Mouse (Mus musculus) forebrain, embryonic 16.5 days (tissue): ENCODE data around the gene Dynlt3. TPM values are rescaled to one million over a fixed set of nuclear protein-coding genes. Genes with fewer than 3 reads are reported as not detected.

Experiments
- polyA plus RNA-seq: library from polyadenylated mRNA; unstranded; fragments of >200 nt; fragmentation: Nextera tagmentation; extraction: Ambion mirVana; gene quantifications from 2 replicates; pipeline ENCODE4 v1.2.1, GENCODE M21; 2015

The Dynlt3 gene
- polyA plus RNA-seq, 1 experiment from 2014 or later = 44.4 TPM

Other genes starting within 250 kb of the Dynlt3 start
- gene Cybb, start 175.2 kb downstream of the Dynlt3 start, polyA plus RNA-seq = 0.23 and 0.31 TPM in 2 replicates
- gene H2al1o, start 90.6 kb downstream of the Dynlt3 start, polyA plus RNA-seq = not detected in 2 replicates
- gene Hypm, start 183.9 kb upstream of the Dynlt3 start, polyA plus RNA-seq = not detected in 2 replicates
- not detected in 2 replicates for gene H2al3, start 186.7 kb upstream of the Dynlt3 start, polyA plus RNA-seq
- 0.84 and 1.4 TPM in 2 replicates for gene Sytl5, start 222.6 kb upstream of the Dynlt3 start, polyA plus RNA-seq